Mouse (Mus musculus): Measurements from ENCODE around the gene Spi1.
"Not testable (repeated sequence)": the region's sequence is repeated elsewhere in the genome, so short reads cannot be mapped to it uniquely, and the experiment has no call there.

The Spi1 gene

DNA sequence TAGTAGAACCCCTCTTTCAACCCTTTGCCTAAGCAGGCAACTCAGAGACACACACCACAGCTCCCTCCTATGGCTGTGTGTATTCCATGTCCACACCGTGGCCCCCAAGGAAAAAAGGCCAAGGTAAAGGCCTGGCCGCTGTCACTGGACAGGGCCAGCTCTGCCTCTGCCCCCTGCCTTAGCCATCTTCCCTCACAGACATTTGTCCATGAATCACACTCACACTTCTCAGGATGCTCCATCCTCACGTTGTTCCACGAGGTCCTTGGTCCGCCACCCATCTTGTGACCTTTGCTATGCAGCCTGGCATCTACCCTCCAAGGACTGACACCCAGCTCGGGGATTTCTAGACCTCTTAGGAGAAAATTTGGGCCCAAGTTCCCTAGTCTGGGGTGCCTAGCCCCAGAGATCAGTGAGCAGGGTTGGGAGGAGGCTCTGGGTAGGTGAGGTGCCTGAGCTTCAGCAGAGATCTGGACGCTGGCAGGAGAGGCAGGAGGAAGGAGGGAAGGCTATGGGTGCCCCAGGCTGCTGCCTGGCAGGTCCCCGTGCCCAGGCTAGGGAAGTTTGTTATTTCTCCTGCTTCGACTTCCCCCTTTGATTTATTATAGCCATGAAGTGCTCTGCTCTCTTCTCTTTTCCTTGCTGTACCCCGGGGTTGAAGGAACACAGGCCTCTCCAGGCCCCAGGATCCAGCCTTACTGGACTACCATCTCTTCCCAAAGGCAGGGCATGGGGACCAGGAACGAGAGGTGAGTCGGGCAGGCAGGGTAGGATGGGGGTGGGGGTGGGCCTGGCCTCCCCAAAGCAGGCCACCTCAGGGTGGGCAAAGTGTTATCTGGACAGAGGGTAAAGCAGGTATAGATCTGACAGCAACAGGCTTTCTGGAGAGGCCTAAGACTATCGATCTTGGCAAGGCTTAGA lies at the start of gene Spi1:
Gene Spi1, plus strand, starts transcription at position 616 of the 921 bp plus-strand sequence.
- DNase-seq (ENCODE audit: low spot score in 2 of 2), result no peak

DNA sequence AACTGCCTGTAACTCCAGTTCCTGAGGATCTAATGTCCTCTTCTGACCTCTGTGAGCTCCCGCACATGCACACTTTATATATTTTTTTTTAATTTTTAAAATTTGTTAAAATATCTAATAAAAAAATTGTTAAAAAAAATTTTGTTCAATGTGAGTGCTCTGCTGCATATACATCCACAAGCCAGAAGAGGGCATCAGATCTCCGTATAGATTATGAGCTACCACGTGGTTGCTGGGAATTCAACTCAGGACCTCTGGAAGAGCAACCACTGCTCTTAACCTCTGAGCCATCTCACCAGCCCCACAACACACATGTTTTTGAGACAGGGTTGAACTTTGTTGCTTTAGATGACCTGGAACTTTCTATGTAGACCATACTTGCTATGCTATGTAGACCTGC lies 49.2 kb upstream of the Spi1 start:
- no peak for DNase-seq (ENCODE audit: low spot score in 2 of 2)

DNA sequence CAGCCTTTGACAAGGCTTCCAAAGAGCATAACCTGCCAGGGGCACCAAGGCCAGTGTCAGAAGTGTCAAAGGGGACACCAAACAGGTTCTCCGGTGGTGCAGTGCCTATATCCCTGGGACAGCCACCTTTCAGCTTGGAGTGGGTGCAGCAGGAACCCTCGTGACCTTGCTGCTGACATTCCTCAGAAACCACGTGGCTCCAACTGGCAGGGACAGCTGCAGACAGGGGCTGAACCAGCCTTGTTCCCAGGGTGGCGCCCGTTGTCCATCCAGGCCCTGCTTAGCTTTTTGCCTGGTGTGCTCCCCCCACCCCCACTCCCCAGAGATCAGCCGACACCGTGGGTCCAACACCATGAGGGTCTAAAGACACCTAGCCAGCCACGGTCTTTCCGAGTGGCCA lies 46.8 kb upstream of the Spi1 start, which contains the start of gene Rapsn:
Gene Rapsn, plus strand, starts transcription at position 236 of the 400 bp plus-strand sequence.
- DNase-seq (ENCODE audit: low spot score in 2 of 2), result no peak

DNA sequence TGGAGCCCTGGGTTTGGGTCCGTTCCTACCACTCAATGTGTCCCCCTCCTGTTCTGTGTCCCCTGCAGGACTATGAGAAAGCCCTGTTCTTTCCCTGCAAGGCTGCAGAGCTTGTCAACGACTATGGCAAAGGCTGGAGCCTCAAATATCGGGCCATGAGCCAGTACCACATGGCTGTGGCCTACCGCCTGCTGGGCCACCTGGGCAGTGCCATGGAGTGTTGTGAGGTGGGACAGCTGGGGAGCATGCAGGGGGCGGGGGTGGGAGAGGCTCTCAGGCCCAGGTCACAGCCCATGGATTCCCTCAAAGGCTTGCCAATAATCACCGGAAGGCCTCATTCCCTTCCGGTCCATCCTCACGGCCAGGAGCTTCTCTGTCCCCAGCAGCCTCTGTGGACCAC lies 40.4 kb upstream of the Spi1 start:
- DNase-seq (ENCODE audit: low spot score in 2 of 2), result no peak

DNA sequence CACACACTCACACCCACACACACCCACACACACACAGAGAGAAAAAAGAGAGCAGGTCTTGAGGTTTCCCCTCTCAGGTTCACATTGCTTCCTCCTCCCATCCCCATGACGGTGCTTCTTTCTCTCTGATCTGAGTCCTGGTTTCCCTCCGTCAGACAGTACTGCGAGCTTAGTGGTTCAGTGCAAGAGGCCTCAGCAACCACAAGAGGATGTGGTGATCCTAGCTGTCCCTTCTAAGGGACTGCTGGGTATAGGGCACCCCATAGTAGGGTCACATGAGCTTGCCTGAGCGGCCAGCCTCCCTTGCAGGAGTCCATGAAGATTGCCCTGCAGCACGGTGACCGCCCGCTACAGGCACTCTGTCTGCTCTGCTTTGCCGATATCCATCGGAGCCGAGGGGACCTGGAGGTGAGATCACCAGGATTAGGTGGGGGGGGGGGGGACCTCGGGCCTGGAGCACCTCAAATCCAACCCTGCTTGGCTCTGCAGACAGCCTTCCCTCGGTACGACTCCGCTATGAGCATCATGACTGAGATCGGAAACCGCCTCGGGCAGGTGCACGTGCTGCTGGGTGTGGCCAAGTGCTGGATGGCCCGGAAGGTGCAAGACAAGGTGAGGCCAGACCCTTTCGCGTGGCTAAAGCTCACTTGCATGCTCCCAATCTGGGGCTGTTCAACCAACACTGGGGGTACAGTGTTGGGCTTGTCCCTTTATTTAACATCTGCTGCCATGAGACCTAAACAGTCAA lies 39.4 kb upstream of the Spi1 start:
- no peak for DNase-seq (ENCODE audit: low spot score in 2 of 2)

DNA sequence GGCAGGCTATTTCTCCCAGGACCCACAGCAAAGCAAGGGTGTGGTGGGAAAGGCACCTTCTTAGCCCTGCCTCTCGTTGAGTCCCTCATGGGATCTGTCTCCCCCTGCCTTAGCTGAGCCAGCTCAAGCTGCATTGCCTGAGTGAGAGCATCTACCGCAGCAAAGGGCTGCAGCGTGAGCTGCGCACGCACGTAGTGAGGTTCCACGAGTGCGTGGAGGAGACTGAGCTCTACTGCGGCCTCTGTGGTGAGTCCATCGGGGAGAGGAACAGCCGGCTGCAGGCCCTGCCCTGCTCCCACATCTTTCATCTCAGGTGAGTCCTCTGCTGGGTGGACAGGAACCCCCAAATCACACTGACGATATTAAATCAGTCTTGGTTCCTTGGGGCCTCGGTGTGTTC lies 37.5 kb upstream of the Spi1 start:
- no peak for DNase-seq (ENCODE audit: low spot score in 2 of 2)

DNA sequence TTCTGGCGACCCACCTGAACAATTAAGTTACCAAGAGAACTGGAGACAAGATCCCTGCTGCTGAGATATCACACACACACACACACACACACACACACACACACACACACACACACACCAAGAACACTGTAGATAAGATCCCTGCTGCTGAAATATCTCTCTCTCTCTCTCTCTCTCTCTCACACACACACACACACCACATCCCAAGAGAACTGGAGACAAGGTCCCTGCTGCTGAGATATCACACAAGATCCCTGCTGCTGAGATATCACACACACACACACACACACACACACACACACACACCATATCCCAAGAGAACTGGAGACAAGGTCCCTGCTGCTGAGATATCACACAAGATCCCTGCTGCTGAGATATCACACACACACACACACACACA lies 36.4 kb upstream of the Spi1 start:
- DNase-seq (ENCODE audit: low spot score in 2 of 2), result not testable (repeated sequence)

DNA sequence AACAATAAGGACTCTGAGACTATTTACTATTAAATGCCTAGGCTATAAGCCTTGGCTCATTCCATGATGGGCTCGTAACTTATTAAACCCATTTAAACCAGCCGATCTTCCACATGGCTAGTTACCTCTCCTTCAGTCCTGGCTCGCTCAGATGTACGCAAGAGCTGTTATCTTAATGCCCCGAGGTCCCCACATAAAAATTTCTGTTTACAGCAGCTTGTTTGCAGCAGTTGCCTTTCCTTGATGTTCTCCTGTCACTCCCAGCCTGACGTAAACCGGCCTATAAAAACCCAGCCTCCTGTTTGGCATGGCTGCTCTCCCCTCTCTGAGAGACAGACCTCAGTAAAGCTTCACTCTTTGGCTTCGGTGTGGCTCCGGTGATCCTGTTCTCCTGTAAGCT lies 34.8 kb upstream of the Spi1 start:
- DNase-seq (ENCODE audit: low spot score in 2 of 2), result no peak

DNA sequence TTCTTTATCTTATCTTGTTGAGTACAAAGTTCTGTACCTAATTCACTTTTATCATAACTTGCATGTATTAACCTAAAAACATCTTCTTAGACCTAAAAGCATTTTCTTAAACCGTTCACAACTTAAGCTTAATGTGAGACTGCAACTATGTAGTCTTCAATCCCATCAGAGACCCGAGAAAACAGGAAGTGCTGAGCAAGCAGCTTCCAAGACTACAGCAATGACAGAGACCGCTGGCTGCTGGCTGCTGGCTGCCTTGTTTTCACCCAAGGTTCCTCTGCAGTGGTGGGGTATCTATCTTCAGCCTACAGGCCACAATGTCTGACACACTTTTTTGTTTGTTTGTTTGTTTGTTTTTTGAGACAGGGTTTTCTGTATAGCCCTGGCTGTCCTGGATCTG lies 30.3 kb upstream of the Spi1 start:
- no peak for DNase-seq (ENCODE audit: low spot score in 2 of 2)

DNA sequence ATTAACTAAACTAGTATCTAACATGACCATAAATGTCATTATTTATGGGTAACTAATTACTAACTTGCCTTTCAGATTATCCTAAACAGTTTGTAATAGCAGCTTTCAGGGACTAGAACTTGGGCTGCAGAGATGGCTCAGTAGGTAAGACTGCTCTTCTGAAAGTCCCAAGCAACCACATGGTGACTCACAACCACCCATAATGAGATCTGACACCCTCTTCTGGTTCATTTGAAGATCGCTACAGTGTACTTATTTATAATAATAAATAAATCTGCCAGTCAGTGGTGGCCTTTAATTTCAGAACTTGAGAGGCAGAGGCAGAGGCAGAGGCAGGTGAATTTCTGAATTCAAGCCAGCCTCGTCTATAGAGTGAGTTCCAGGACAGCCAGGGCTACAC lies 29.4 kb upstream of the Spi1 start:
- no peak for DNase-seq (ENCODE audit: low spot score in 2 of 2)

DNA sequence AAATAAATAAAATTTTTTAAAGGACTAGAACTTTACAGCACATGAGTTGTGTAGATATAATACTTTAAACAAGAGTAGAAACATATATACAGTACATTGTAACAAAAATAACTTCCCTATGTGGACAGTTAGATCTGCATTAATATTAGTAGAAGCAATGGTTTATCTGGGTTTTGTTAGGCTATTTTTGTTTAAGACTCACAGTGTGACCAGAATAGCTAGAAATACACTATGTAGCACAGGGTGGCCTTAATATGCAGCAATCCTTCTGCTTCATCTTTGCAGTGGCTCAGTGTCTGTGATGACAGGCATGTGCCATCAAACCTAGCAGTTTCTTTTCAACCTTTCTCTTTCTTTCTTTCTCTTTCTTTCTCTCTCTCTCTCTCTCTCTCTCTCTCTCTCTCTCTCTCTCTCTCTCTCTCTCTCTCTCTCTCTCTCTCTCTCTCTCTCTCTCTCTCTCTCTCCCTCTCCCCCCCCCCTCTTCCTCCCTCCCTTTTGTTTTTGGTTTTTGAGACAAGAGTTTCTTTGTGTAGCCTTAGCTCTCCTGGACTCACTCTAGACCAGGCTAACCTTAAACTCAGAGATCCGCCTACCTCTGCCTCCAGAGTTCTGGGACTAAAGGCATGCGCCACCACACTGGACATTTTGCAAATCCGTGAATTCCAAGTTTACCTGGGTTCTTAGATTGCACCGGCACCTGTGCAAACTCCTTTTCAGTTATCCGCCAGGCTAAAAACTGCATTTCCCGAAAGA lies 28.8 kb upstream of the Spi1 start:
- DNase-seq (ENCODE audit: low spot score in 2 of 2), result no peak

DNA sequence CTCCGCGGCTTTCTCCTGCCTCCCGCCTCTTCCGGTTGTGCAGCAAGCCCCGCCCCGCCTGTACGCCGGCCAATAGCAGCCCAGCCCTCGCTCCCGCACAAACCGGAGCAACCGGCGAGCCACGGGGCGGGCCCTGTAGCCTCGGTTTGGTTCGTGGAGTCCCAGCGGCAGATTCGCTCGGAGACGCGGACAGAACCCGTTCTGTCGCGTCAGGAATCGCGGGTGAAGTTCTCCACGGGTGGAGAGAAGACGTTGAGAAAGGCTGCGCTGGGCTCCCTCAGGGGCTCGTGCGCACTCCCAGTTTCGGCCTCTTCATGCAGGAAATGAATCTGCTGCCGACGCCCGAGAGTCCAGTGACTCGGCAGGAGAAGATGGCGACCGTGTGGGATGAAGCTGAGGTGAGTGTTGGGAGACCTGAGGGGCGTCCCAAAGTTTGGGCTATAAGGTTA lies 28.2 kb upstream of the Spi1 start, which contains the start of gene Psmc3:
Gene Psmc3, plus strand, starts transcription at position 76 of the 449 bp plus-strand sequence.
- DNase-seq (ENCODE audit: low spot score in 2 of 2), result peak; percentile 95

DNA sequence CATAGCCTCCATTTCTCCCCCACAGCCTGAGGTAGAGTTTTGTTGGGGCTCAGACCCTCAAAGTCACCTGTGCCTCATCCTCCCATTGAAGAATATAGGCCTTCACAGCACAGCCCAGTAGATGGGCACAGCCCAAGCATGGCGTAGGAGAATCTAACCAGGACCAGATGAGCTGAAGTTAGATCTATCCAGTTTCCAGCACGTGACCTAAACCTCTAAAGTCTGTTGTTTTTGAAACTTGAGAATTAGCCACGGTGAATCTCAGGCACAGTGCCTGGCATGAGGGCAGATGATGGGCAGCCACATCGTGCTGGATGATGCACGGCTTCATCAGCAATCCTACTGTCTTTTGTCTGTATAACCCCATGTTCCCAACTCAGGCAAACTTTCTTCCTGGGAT lies 23.8 kb upstream of the Spi1 start:
- no peak for DNase-seq (ENCODE audit: low spot score in 2 of 2)

DNA sequence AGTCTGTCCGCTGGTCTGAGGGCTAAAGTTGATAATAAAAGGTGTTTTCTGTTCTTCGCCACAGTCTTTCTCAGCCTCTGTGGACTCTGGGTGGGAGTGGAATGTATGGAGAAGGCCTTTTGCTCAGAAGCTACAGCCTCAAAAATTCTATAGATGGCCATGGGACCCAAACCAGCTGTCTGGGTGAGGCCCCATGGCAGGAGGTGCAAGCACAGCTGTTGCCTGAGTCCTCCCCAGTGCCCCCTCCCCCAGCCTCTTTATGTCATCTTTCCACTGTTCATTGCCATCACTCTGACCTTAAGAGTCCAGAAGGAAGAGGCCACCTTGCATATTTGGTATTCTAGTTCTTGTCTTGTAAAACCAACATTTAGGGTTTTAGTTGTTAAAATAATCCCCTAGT lies 22.8 kb upstream of the Spi1 start:
- no peak for DNase-seq (ENCODE audit: low spot score in 2 of 2)

DNA sequence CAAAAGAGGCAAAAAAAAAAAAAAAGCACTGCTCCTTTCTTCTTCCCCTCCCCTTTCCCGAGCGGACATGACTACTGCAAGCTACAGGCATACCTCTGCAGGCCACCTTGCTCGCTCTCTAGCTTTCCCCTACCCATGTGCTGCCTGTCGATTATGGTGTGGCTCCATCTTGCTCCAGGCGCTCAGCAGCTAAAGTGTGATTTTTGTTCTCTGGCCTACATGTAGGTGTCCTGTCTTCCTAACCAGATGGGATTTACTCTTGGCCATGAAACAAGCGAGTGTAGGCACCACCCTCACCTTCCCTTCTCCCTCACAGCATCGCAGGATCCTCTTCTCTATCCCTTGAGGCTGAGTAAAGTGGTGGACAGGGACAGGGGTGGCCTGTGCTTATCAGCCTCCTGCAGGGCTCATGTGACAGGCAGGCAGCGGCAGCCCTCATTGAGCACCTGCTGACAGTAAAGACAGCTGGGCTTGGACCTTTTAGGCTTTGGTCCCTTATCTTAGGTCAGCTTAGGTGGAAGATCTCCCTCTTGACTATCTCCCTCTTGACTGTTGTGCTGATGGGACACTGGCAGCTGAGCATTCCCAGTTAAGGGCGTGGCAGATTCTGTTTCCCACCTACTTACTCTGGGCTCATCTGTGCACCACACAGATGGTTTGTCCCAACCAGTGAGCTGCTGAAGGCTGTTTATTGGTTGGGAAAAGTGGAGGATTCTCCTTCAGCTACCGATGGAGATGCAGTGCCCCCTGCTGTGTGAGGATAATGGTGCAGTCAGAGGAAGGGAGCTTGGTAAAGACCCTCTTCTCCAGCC lies 21.4 kb upstream of the Spi1 start:
- DNase-seq (ENCODE audit: low spot score in 2 of 2), result no peak

DNA sequence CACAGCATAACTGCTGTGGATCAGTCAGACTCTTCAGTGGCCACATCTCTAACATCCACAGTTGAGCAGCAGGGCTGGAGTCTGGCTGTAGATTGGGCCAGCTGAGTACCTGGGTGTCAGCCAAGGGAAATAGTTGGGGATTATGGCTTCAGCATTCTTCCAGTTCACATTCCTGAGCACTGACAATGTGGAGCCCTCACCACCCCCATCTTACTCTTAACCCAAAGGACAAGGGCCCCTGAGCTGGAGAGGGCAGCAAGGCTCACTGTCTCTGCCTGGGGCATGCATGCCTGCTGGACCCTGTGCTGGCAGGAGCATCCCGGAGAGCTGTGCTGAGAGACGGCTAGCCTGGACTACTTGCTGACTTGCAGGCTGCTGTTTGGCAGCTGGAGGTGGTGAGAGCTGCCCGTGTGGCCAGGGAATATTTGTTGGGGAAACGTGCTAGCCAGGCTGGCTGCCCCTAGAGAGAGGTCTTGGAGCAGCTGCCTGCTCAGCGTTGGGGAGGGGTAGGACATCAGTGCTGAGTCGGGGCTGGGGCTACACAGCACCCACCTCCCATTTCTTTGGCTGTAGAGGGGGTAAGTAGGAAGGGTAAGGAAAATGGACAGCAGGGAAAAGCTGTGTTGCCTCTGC lies 20.2 kb upstream of the Spi1 start:
- no peak for DNase-seq (ENCODE audit: low spot score in 2 of 2)

DNA sequence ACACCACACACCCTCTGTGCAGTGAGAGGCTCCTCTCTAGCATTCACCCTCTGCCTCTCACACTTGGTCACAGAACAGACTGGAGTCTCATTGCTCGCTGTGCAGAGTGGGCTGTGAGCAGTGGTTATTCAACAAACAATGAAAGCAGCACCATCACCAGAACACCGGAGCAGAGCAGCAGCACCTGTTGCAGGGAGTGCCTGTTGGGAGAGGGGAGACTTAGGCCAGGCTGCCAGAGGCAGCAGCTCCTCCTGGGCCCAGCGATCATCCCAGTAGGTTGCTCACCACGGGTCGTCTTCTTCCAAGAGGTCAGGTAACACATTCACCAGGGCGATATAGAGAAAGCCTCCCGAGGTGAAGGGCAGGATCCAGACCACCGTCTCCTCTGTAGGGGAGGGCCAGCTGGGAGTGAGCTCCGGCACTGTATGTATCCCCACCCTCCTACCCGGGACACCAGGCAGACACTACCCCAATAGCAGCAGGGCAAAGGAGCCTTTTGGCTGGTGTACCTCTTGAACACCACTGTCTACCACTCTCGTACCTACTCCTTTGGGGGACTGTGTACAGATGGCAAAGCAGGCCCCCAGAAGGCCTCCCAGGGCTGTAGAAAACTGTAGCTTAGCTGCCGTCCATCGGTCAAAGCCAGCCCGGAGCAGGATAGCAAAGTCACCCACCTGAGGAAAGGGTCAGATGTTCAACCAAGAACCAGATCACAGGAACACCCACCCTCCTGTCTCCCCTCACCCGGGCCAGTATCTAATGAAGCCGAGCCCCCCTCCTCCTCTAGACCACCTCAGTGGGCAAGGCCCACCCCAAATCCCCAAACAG lies 19.2 kb upstream of the Spi1 start:
- no peak for DNase-seq (ENCODE audit: low spot score in 2 of 2)

DNA sequence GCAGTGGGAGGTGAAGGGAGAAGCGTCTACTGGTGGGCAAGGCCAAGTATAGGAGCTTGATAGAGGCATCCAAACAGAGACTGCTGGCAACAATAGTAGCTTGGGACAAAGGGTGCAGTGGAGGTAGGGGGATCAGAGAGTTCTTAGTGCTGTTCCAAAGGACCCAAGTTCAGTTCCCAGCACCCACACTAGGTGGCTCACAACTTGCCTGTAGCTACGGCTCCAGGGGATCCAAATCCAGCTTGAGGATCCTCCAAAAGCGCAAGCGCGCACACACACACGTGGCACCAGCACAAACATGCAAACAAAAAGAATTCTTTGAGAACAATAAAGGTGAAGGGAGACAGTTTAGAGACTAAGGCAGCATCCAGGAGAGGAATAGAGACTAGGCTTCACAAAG lies 18.0 kb upstream of the Spi1 start:
- no peak for DNase-seq (ENCODE audit: low spot score in 2 of 2)

DNA sequence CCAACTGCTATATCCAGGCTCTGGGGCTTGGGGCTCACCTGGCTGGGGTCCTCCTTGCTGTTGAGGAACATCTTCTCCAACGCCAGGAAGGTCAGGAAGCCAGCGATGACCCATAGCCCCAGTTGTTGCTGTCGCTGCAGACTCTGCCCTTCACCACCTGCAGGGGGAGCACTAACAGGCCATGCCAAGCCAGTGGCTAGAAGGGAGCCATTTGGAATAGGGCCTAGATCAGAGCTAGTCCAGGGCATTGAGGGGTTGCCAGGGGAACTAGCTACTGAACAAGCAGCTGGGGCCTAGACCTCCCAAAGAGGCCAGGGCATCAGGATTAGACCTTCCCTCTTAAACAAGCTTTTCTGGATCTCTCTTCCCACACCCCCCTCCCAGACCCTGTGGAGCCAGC lies 16.6 kb upstream of the Spi1 start:
- DNase-seq (ENCODE audit: low spot score in 2 of 2), result no peak

DNA sequence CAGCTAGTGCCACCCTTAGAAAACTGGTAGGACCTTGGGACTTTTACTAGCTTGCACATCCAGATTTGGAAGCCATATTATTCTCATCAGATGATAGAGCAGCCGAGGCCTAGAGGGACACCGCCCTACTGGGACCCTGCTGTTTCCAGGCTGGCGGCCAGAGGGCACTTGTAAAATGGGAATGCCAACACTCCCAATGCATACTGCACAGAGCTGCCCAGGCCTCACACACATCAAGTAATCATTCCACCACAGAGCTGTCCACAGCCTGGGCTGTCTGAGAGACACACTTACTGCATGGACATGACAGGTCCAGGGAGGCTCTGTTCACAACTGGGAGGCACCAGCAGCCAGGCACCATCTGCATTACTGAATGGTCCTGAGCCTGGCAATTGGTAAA lies 15.7 kb upstream of the Spi1 start:
- DNase-seq (ENCODE audit: low spot score in 2 of 2), result no peak

Measured in urinary bladder, adult 18-20 months (tissue).